Mouse (Mus musculus) E14TG2a.4 (cell line): Measurements from ENCODE around the gene Aco1.

Experiments used
- CTCF ChIP-seq: conservative IDR thresholded peaks from 2 replicates; pipeline ENCODE4 v1.5.1; 2014; ENCODE audit warnings: low read length
- POU5F1 ChIP-seq: IDR thresholded peaks from 2 replicates; pipeline ENCODE4 v1.6.1; 2014; ENCODE audit warnings: low read length, borderline replicate concordance

DNA sequence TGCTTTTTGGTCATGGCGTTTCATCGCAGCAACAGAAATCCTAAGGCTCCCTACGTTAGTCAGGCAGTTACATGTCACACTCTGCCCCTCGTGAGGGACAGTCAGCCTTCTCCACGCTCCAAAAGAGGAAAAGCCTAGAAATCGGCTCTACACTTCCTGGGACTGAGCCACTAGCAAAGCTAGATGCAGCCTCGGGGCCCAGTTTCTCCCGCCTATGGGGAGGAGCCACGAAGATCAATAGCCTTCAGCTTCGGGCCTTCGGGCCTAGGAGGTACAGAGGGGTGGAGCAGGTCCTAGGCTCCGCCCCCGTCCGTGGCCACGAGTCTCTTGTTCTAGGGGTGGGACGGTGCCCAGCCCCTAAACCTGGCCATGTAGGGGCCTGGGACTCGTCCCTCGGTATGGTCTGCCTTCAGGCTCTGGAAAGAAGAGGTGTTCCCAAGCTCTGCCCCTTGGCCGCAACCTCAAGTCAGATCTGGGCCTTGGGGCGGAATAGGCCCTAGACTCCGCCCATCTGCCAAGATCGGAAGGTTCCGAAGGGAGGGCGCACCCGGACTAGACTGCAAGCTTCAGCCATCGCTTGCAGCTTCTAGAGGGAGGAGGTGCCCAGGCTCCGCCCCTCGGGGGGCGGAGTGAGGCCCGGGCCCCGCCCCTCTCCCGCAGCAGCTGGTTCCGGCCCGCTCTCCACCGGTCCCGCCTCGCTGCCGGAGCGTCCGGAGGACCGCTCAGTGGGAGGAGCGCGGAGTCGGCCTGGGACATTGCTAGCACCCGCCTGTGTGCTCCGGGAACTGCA is at the start of gene Aco1:
- TF ChIP-seq CTCF (no peak), POU5F1 (no peak)
